Mouse (Mus musculus) stomach, postnatal 0 days (tissue): ENCODE data around the gene 9930104L06Rik. TPM values are rescaled to one million over a fixed set of nuclear protein-coding genes. Genes with fewer than 3 reads are reported as not detected.

Experiments used
- ATAC-seq: fragments of 200-750 bp; cut with Nextera tagmentation; 2 replicates; pipeline ENCODE4 v1.8.0; 2017; ENCODE audit not compliant: low FRiP score, low TSS enrichment
- DNase-seq: peaks from one replicate; pipeline ENCODE4 v3.0.0-alpha.2; 2016; ENCODE audit warnings: low spot score
- H3K27ac ChIP-seq: fragments of 300-500 bp; sonication (generic); replicated peaks from 2 replicates; pipeline ENCODE4 v1.5.1; 2014; ENCODE audit warnings: mild to moderate bottlenecking, control low read depth
- H3K27me3 ChIP-seq: fragments of 300-500 bp; sonication (generic); 2 replicates; pipeline ENCODE4 v1.6.1; 2014; ENCODE audit warnings: low read length; ENCODE audit not compliant: control insufficient read depth, insufficient read depth
- H3K36me3 ChIP-seq: fragments of 300-500 bp; sonication (generic); 2 replicates; pipeline ENCODE4 v1.6.1; 2014; ENCODE audit warnings: low read length, mixed read lengths; ENCODE audit not compliant: control insufficient read depth, insufficient read depth
- H3K4me1 ChIP-seq: fragments of 300-500 bp; sonication (generic); replicated peaks from 2 replicates; pipeline ENCODE4 v1.6.1; 2014; ENCODE audit warnings: antibody characterized with exemption; ENCODE audit not compliant: control insufficient read depth, insufficient read depth
- H3K4me2 ChIP-seq: fragments of 300-500 bp; sonication (generic); replicated peaks from 2 replicates; pipeline ENCODE4 v1.6.1; 2014; ENCODE audit warnings: low read depth, mild to moderate bottlenecking, control low read depth, moderate library complexity
- H3K4me3 ChIP-seq: fragments of 300-500 bp; sonication (generic); 2 replicates; pipeline ENCODE4 v1.5.1; 2014; ENCODE audit warnings: low read depth, low read length, control low read depth
- H3K9ac ChIP-seq: fragments of 300-500 bp; sonication (generic); 2 replicates; pipeline ENCODE4 v1.6.1; 2014; ENCODE audit warnings: mild to moderate bottlenecking, low read length, control low read depth, mixed read lengths
- H3K9me3 ChIP-seq: fragments of 300-500 bp; sonication (generic); 2 replicates; pipeline ENCODE4 v1.6.1; 2016; ENCODE audit warnings: low read length; ENCODE audit not compliant: control insufficient read depth
- CTCF ChIP-seq: IDR thresholded peaks from 2 replicates; pipeline ENCODE4 v1.5.1; 2016; ENCODE audit warnings: antibody characterized with exemption, low read depth, mild to moderate bottlenecking, moderate library complexity
- EP300 ChIP-seq: optimal IDR thresholded peaks from 2 replicates; pipeline ENCODE3; 2016; ENCODE audit warnings: antibody characterized with exemption
- WGBS: fragments of 180-500 bp; shearing (Covaris S2); extraction: QIAGEN DNeasy Blood & Tissue Kit; methylation state at CpG from one replicate; pipeline ENCODE4 v1.1.7; 2014; 5-methylcytosine and 5-hydroxymethylcytosine counted together
- polyA plus RNA-seq: library from polyadenylated mRNA; unstranded; fragments of >200 nt; fragmentation: Nextera tagmentation; extraction: Ambion mirVana; gene quantifications from 2 replicates; pipeline ENCODE4 v1.2.1, GENCODE M21; 2015

Gene 9930104L06Rik
- polyA plus RNA-seq, 1 experiment from 2014 or later = 6.9 TPM

GRCm38 (mm10) chr4:124894508-124895428 lies 42.1 kb upstream of the 9930104L06Rik start:
- H3K9me3 ChIP-seq = no peaks in the 10 kb centered on the region
- H3K36me3 ChIP-seq = no peaks in the 10 kb centered on the region
- peak overlapping the region; percentile 36 for H3K4me3 ChIP-seq
- peak; percentile 26; the same call in 1 of the 2 replicates for ATAC-seq
- H3K27me3 ChIP-seq = peaks cover 11% of the 10 kb centered on the region; the same call in 1 of the 2 replicates
- peak overlapping the region; percentile 52 for H3K4me2 ChIP-seq
- H3K9ac ChIP-seq = peak overlapping the region; percentile 35; the same call in 1 of the 2 replicates
- peak; percentile 36 for DNase-seq
- H3K4me1 ChIP-seq = no peaks in the 10 kb centered on the region
- H3K27ac ChIP-seq = no peak overlapping the region
- TF ChIP-seq EP300 = no peak
- no peak for TF ChIP-seq CTCF
- WGBS = 3% methylated on average over 57 of the region's 83 CpGs

- Histone ChIP-seq H3K4me3 (no peak overlapping the region), H3K9me3 (no peaks in the 10 kb centered on the region), H3K4me2 (no peak overlapping the region), H3K27me3 (peaks cover 11% of the 10 kb centered on the region; the same call in 1 of the 2 replicates), H3K9ac (no peak overlapping the region), H3K36me3 (no peaks in the 10 kb centered on the region), H3K4me1 (no peaks in the 10 kb centered on the region), H3K27ac (no peak overlapping the region)
- 61% methylated on average over 10 of the region's 10 CpGs for WGBS
- ATAC-seq = no peak
- no peak for DNase-seq
- TF ChIP-seq CTCF (no peak), EP300 (no peak)
Measured at GRCm38 (mm10) chr4:124898428-124898827, 38.4 kb upstream of the 9930104L06Rik start.

GRCm38 (mm10) chr4:124899906-124900305 lies 36.9 kb upstream of the 9930104L06Rik start:
- peaks cover 4% of the 10 kb centered on the region; the same call in 1 of the 2 replicates for H3K27me3 ChIP-seq
- H3K4me2 ChIP-seq = no peak overlapping the region
- no peaks in the 10 kb centered on the region for H3K9me3 ChIP-seq
- no peak overlapping the region for H3K4me3 ChIP-seq
- no peaks in the 10 kb centered on the region for H3K4me1 ChIP-seq
- no peak for ATAC-seq
- H3K9ac ChIP-seq = no peak overlapping the region
- H3K27ac ChIP-seq = no peak overlapping the region
- 34% methylated on average over 5 of the region's 5 CpGs for WGBS
- TF ChIP-seq EP300 = no peak
- TF ChIP-seq CTCF = no peak
- no peak for DNase-seq
- H3K36me3 ChIP-seq = no peaks in the 10 kb centered on the region

GRCm38 (mm10) chr4:124905417-124905816 lies 31.4 kb upstream of the 9930104L06Rik start:
- Histone ChIP-seq H3K4me2 (no peak overlapping the region), H3K4me3 (no peak overlapping the region), H3K4me1 (no peaks in the 10 kb centered on the region), H3K9me3 (no peaks in the 10 kb centered on the region), H3K27me3 (no peaks in the 10 kb centered on the region), H3K27ac (no peak overlapping the region), H3K36me3 (no peaks in the 10 kb centered on the region), H3K9ac (no peak overlapping the region)
- DNase-seq (no peak), ATAC-seq (no peak)
- WGBS = 58% methylated on average over 4 of the region's 4 CpGs
- peak; percentile 28; the same call in 1 of the 2 replicates for TF ChIP-seq CTCF
- TF ChIP-seq EP300 = no peak

GRCm38 (mm10) chr4:124905971-124906822 lies 30.7 kb upstream of the 9930104L06Rik start:
- TF ChIP-seq EP300 = no peak
- no peak for TF ChIP-seq CTCF
- ATAC-seq (peak; percentile 57; the same call in 1 of the 2 replicates), DNase-seq (no peak)
- Histone ChIP-seq H3K27ac (no peak overlapping the region), H3K4me3 (peak overlapping the region; percentile 12; the same call in 1 of the 2 replicates), H3K36me3 (no peaks in the 10 kb centered on the region), H3K4me2 (peak overlapping the region; percentile 49), H3K4me1 (no peaks in the 10 kb centered on the region), H3K9ac (no peak overlapping the region), H3K9me3 (no peaks in the 10 kb centered on the region), H3K27me3 (no peaks in the 10 kb centered on the region)
- WGBS = 9% methylated on average over 21 of the region's 21 CpGs
